ENCODE assay signal across 15 mouse cellular contexts in the genomic region with DNA sequence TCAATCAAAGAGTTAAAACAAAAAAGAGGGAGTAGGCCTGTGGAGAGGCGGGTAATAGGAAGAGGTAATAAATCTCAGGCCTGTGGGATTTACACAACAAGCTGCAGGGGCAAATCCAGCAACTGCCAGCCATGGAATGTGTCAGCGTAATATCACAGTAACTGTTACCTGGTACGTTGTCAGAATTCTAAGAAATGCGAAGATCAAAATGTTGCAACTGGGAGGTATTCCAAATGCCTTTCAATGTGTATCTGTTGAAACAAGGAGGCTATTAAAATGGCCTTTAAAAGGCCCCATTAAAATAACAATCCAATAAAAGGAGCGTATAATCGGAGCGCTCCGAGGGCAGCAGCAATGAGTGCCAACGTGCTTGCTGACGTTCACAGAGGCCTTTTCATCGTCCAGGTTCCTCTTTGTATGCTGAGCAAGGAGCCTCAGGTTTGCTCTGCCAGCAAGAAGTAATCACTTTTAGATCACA.
DNase-seq lines count a peak whose midpoint lies in the region; ATAC-seq and TF ChIP-seq lines count a peak whose summit lies in the region.
"Had no signal": no experiment of that assay in that cellular context is flagged by ENCODE, and none has a peak within 500 bp of the region (broad histone marks: within the 10 kb centered on the region; RNA-seq: fewer than 3 reads in every experiment).

No protein-coding gene starts in this region.

- no peaks in the 10 kb centered on the region for H3K36me3 ChIP-seq in lung, postnatal 0 days (ENCODE audit: insufficient read depth, low read length)
- no peaks in the 10 kb centered on the region for H3K36me3 ChIP-seq in neural tube, embryonic 13.5 days
- H3K36me3 ChIP-seq: lung, embryonic 15.5 days; stomach, embryonic 15.5 days had no signal

- TF ChIP-seq CTCF in lung, postnatal 0 days (IDR thresholded peaks at IDR 0.05), result no peak

- peak; percentile 70 for ATAC-seq in lung, postnatal 0 days
- ATAC-seq in neural tube, embryonic 13.5 days (ENCODE audit: low read depth), result peak; percentile 89

- peak; percentile 91 for TF ChIP-seq EP300 in lung, postnatal 0 days (IDR thresholded peaks at IDR 0.05)

- H3K9ac ChIP-seq in lung, postnatal 0 days (replicated peaks; ENCODE audit: low read depth), result no peak overlapping the region
- no peak overlapping the region for H3K9ac ChIP-seq in neural tube, embryonic 13.5 days
- H3K9ac ChIP-seq: lung, embryonic 15.5 days; stomach, embryonic 15.5 days had no signal

- DNase-seq in embryo, embryonic 11 days, result peak; percentile 19
- DNase-seq in embryo, embryonic 10.5 days (ENCODE audit: low spot score), result no peak
- DNase-seq in lung, postnatal 0 days (ENCODE audit: low spot score), result peak; percentile 73
- no peak for DNase-seq in lung, postnatal 25 days (ENCODE audit: low spot score)
- DNase-seq in hindlimb bud, embryonic 11.5 days (ENCODE audit: extremely low spot score, low read depth, low spot score), result peak; percentile 50
- no peak for DNase-seq in cerebellum, adult 18-20 months
- no peak for DNase-seq in spleen, adult 18-20 months
- DNase-seq: cerebellum, postnatal 25 days; heart, adult 18-20 months; kidney, postnatal 4 days; right cerebral cortex, postnatal 25 days had no signal

- no peaks in the 10 kb centered on the region for H3K27me3 ChIP-seq in lung, postnatal 0 days (replicated peaks; ENCODE audit: insufficient read depth, low read length)
- H3K27me3 ChIP-seq in neural tube, embryonic 13.5 days, result no peaks in the 10 kb centered on the region
- H3K27me3 ChIP-seq: lung, embryonic 15.5 days; stomach, embryonic 15.5 days had no signal

- 59% methylated on average over 11 of the region's 11 CpGs for WGBS in lung, postnatal 0 days
- WGBS in neural tube, embryonic 13.5 days, result 14% methylated on average over 11 of the region's 11 CpGs

- H3K4me1 ChIP-seq in lung, postnatal 0 days (ENCODE audit: insufficient read depth, low read depth, low read length), result no peaks in the 10 kb centered on the region
- H3K4me1 ChIP-seq in neural tube, embryonic 13.5 days (replicated peaks), result peaks cover 13% of the 10 kb centered on the region
- H3K4me1 ChIP-seq: stomach, embryonic 15.5 days had no signal

- peak overlapping the region; percentile 7; the same call in 1 of the 2 replicates for H3K27ac ChIP-seq in lung, postnatal 0 days (ENCODE audit: low read length)
- peak overlapping the region; percentile 56 for H3K27ac ChIP-seq in neural tube, embryonic 13.5 days (replicated peaks)
- H3K27ac ChIP-seq: stomach, embryonic 15.5 days had no signal

- H3K4me2 ChIP-seq in lung, postnatal 0 days (replicated peaks; ENCODE audit: low read depth, low read length), result no peak overlapping the region
- H3K4me2 ChIP-seq in neural tube, embryonic 13.5 days, result peak overlapping the region; percentile 40
- H3K4me2 ChIP-seq: lung, embryonic 15.5 days; stomach, embryonic 15.5 days had no signal

- H3K4me3 ChIP-seq in lung, postnatal 0 days (ENCODE audit: low read depth, low read length), result no peak overlapping the region
- no peak overlapping the region; the same call in 1 of the 2 replicates for H3K4me3 ChIP-seq in neural tube, embryonic 13.5 days
- H3K4me3 ChIP-seq: erythroblast, embryonic 14.5 days; lung, embryonic 15.5 days; stomach, embryonic 15.5 days had no signal

- no peaks in the 10 kb centered on the region for H3K9me3 ChIP-seq in lung, postnatal 0 days (ENCODE audit: low read length)
- no peaks in the 10 kb centered on the region for H3K9me3 ChIP-seq in neural tube, embryonic 13.5 days
- H3K9me3 ChIP-seq: lung, embryonic 15.5 days; stomach, embryonic 15.5 days had no signal

Comparison
In these comparisons a context has a peak if more than half of its experiments do, and no peak if none do; other contexts are left out.
1. DNase-seq: peak in embryo, embryonic 11 days (single experiment), lung, postnatal 0 days (single experiment) and hindlimb bud, embryonic 11.5 days (single experiment); none in embryo, embryonic 10.5 days (single experiment), lung, postnatal 25 days (single experiment), cerebellum, adult 18-20 months (0 of 2) and spleen, adult 18-20 months (0 of 2).